In genomic region chr13:56752474-56753191, GRCm38 (mm10) we compare ENCODE assay signal across 9 mouse cellular contexts. TPM values are rescaled to one million over a fixed set of nuclear protein-coding genes. Genes with fewer than 3 reads are reported as not detected.
DNase-seq lines count a peak whose midpoint lies in the region; ATAC-seq lines count a peak whose summit lies in the region.
"Had no signal": no experiment of that assay in that cellular context is flagged by ENCODE, and none has a peak within 500 bp of the region (broad histone marks: within the 10 kb centered on the region; RNA-seq: fewer than 3 reads in every experiment).

No protein-coding gene starts in this region.

- H3K9me3 ChIP-seq in limb, embryonic 13.5 days, result no peaks in the 10 kb centered on the region
- no peaks in the 10 kb centered on the region for H3K9me3 ChIP-seq in stomach, embryonic 16.5 days (replicated peaks; ENCODE audit: control insufficient read depth, low read length)

- no peak for DNase-seq in frontal cortex, postnatal 10 days (ENCODE audit: low spot score in 2 of 2)
- DNase-seq in thymus, postnatal 25 days, result peak; percentile 32
- no peak for DNase-seq in thymus, postnatal 36 days
- no peak for DNase-seq in right cerebral cortex, adult 18-20 months
- DNase-seq in spleen, adult 12 weeks (ENCODE audit: low spot score), result no peak

- peaks cover 69% of the 10 kb centered on the region for H3K27me3 ChIP-seq in limb, embryonic 13.5 days
- H3K27me3 ChIP-seq in stomach, embryonic 16.5 days (ENCODE audit: control insufficient read depth, insufficient read depth, low read length), result peaks cover 25% of the 10 kb centered on the region

- peak overlapping the region; percentile 54 for H3K4me3 ChIP-seq in limb, embryonic 13.5 days
- H3K4me3 ChIP-seq in stomach, embryonic 16.5 days (replicated peaks; ENCODE audit: low read length), result peak overlapping the region; percentile 50
- H3K4me3 ChIP-seq: erythroblast, embryonic 14.5 days had no signal

- under 1% methylated on average over 41 of the region's 41 CpGs for WGBS in limb, embryonic 13.5 days
- 3% methylated on average over 41 of the region's 41 CpGs for WGBS in stomach, embryonic 16.5 days

- 0 out of 2 replicates have a peak, but pooled peaks have one; percentile 41 for ATAC-seq in frontal cortex, adult (ENCODE audit: low TSS enrichment)
- no peak; the same call in 1 of the 2 replicates for ATAC-seq in limb, embryonic 13.5 days (ENCODE audit: low FRiP score, low read depth)
- ATAC-seq in stomach, embryonic 16.5 days (ENCODE audit: insufficient read depth, low FRiP score), result no peak

- H3K9ac ChIP-seq in limb, embryonic 13.5 days, result peak overlapping the region; percentile 67
- H3K9ac ChIP-seq in stomach, embryonic 16.5 days (ENCODE audit: low read length), result peak overlapping the region; percentile 72

- no peaks in the 10 kb centered on the region for H3K36me3 ChIP-seq in limb, embryonic 13.5 days
- H3K36me3 ChIP-seq in stomach, embryonic 16.5 days (ENCODE audit: control insufficient read depth, insufficient read depth, low read length), result no peaks in the 10 kb centered on the region

- H3K4me2 ChIP-seq in limb, embryonic 13.5 days (replicated peaks), result peak overlapping the region; percentile 99
- H3K4me2 ChIP-seq in stomach, embryonic 16.5 days (ENCODE audit: low read depth, low read length), result peak overlapping the region; percentile 84

- no peak overlapping the region for H3K27ac ChIP-seq in limb, embryonic 13.5 days
- H3K27ac ChIP-seq in stomach, embryonic 16.5 days (ENCODE audit: low read length), result no peak overlapping the region

- peaks cover 34% of the 10 kb centered on the region for H3K4me1 ChIP-seq in limb, embryonic 13.5 days
- peaks cover 13% of the 10 kb centered on the region; the same call in 1 of the 2 replicates for H3K4me1 ChIP-seq in stomach, embryonic 16.5 days (ENCODE audit: control insufficient read depth, insufficient read depth, low read length)

RNA-seq across cellular contexts. Expression of gene Gm45623, which starts 1.0 kb away (rescaled TPM):
- polyA plus RNA-seq in limb, embryonic 13.5 days (2015; fragmentation: Nextera tagmentation; extraction: Ambion mirVana), result 0.10 and 0.26 TPM in 2 replicates
- 1.9 and 2.6 TPM in 2 replicates for polyA plus RNA-seq in stomach, embryonic 16.5 days (2015; fragmentation: Nextera tagmentation; extraction: Ambion mirVana)
- polyA plus RNA-seq: erythroblast, embryonic 14.5 days had no signal

RNA-seq across cellular contexts. Expression of gene Smad5, which starts 49.8 kb away (rescaled TPM):
- 37.3 and 41.2 TPM in 2 replicates for polyA plus RNA-seq in limb, embryonic 13.5 days (2015; fragmentation: Nextera tagmentation; extraction: Ambion mirVana)
- polyA plus RNA-seq in stomach, embryonic 16.5 days (2015; fragmentation: Nextera tagmentation; extraction: Ambion mirVana), result 26.7 and 27.8 TPM in 2 replicates
